Mouse (Mus musculus): ENCODE measurements around the gene Atp5h. TPM values are rescaled to one million over a fixed set of nuclear protein-coding genes. Genes with fewer than 3 reads are reported as not detected.
"Not testable (repeated sequence)": the region's sequence is repeated elsewhere in the genome, so short reads cannot be mapped to it uniquely, and the experiment has no call there.

Gene Atp5h
- polyA plus RNA-seq (2017; shearing (Covaris generic)), result 100 to 1,000 TPM; 705 to 855 TPM

- peak; percentile 94 for ATAC-seq
These were observed at the start of gene Atp5h, which contains the start of gene Kctd2 for GRCm38 (mm10) chr11:115419531-115420237. Gene Atp5h (minus strand): TSS chr11:115419962. Gene Kctd2 (plus strand): TSS chr11:115420128.

DNA sequence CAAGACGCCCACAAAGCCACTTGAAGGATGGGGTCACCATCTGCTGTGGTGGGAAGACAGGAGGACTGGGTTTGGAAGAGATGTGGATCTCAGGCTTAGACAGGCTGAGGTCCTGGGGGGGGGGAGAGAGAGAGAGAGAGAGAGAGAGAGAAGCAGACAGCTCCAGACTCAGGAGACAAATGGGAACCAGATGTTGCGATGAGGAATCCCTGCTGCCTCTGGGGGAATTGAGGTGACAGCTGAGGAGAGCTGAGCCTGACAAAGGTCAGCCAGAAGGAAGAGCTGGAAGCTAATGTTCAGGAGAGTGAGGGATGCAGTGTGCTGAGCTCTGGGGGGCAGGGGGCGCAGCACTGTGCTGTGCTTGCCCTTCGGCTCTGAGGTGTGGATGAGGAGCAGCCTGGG is 47.5 kb upstream of the Atp5h start:
- ATAC-seq, result no peak

- no peak for ATAC-seq
These were observed 45.1 kb upstream of the Atp5h start for GRCm38 (mm10) chr11:115464851-115465250.

GRCm38 (mm10) chr11:115463397-115463796 is 43.6 kb upstream of the Atp5h start:
- peak; percentile 64 for ATAC-seq

DNA sequence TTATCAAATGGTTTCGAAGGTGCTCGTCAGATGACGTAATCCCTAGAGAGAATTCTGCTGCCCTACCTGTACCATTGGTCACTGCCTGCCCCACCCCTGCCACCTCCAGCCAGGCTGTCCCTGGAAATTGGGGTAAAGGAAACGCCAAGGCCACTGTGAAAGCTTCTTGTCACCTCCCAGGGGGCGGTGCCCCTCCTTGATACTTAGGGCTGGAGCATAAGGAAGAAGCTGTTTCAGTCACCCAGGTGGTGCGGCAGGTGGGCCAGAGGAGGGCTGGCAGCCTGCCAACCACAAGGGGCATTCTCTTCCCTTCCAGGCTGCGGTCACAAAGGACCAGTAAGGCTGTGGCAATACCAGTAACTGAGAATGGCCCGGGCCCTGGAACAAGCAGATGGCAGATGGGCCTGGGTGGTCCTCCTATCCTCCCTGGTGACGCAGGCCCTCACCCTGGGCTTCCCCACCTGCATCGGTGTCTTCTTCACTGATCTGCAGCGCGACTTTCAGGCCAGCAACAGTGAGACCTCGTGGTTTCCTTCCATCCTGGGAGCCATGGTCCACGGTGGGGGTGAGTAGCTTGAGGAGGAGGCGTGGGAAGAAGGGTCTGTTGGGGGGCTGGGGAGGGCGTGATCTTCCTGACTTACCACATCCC is 42.6 kb upstream of the Atp5h start, which contains the start of gene Slc16a5:
Slc16a5 (plus strand) TSS at position 232 of the 649 bp plus-strand sequence.
- ATAC-seq, result peak; percentile 27

DNA sequence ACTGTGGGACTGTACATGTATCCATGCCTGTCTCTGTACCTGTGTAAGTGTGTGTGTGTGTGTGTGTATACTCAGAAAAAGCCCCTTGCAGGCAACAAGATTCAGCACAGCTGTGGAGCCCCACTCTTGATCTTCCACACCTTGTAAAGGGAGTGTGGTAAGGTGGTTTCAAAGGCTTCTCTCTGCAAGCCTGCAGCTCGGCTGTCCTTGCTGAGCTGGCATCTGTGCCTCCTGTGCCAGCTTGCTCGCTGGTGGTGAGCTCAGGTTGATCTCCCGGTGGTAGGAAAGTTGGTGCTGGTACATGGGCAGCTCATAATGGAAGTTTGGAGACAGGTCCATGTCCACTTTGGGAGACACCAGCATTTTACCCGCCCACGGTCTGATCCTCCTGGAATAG is 42.1 kb upstream of the Atp5h start:
- no peak for ATAC-seq

DNA sequence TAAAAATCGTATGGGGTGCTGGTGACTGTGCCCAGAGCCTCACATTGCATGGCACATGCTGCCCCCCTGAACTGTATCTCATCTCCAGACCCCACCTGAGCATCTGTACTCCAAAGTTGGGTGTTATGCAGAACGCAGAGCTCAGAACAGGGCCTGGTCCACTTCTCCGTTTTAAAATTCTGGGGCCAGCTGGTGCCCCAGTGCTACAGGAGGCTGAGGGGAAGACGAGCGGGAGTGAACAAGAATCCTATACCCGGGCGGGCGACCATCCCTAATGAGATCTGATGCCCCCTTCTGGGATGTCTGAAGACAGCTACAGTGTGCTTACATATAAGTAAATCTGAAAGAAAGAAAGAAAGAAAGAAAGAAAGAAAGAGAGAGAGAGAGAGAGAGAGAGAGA is 41.2 kb upstream of the Atp5h start:
- no peak for ATAC-seq

GRCm38 (mm10) chr11:115457405-115457804 is 37.6 kb upstream of the Atp5h start:
- no peak for ATAC-seq

GRCm38 (mm10) chr11:115456182-115456581 is 36.4 kb upstream of the Atp5h start:
- ATAC-seq, result no peak

GRCm38 (mm10) chr11:115455619-115456018 is 35.9 kb upstream of the Atp5h start:
- no peak for ATAC-seq

GRCm38 (mm10) chr11:115454822-115455221 is 35.1 kb upstream of the Atp5h start:
- ATAC-seq, result not testable (repeated sequence)

DNA sequence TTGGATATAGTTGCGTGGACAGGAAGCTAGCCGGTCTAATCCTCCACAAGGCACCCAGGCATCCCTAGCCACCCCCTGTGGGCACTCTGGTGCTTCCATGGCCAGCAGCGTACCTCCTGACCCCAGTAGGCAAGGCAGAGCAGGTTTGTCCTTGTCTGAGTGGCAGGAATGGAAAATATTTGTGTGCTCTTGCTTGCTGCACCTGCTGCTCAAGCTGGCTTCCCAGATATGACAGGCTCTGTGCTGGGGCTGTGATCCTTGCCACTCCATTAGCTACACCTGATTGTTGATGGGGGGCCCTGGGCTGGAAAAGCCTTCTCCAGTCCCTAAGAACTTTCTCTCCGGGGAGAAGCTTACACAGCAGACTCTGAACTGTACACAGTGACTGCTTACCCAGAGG is 33.5 kb upstream of the Atp5h start:
- ATAC-seq, result no peak

GRCm38 (mm10) chr11:115452281-115452860 is 32.6 kb upstream of the Atp5h start:
- no peak for ATAC-seq

- peak; percentile 96 for ATAC-seq
These were observed 32.0 kb upstream of the Atp5h start for GRCm38 (mm10) chr11:115451781-115452241.

- no peak for ATAC-seq
These were observed 30.4 kb upstream of the Atp5h start for GRCm38 (mm10) chr11:115450176-115450575.

DNA sequence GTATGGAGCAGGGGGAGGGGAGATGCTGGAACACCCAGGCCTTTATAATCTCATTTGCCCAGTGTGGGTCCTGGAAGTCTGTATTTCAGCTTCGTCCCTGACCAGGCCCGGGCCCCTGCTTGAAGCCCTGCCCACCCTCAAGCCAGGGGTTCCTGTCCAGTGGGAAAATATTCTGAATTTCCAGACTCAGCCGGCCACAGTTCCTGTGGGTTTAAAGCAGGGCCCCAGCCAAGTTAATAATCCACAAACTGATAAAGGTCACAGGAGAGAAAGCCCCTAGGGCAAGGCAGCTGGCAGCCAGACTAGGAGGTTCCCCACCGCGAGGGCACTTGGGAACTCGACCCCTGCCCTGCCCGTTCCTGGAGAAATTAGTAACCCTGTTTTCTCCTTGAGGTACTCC is 29.2 kb upstream of the Atp5h start:
- no peak for ATAC-seq

GRCm38 (mm10) chr11:115448075-115448474 is 28.3 kb upstream of the Atp5h start:
- ATAC-seq, result no peak

GRCm38 (mm10) chr11:115447321-115447885 is 27.6 kb upstream of the Atp5h start:
- ATAC-seq, result no peak

GRCm38 (mm10) chr11:115446906-115447305 is 27.1 kb upstream of the Atp5h start:
- ATAC-seq, result no peak

DNA sequence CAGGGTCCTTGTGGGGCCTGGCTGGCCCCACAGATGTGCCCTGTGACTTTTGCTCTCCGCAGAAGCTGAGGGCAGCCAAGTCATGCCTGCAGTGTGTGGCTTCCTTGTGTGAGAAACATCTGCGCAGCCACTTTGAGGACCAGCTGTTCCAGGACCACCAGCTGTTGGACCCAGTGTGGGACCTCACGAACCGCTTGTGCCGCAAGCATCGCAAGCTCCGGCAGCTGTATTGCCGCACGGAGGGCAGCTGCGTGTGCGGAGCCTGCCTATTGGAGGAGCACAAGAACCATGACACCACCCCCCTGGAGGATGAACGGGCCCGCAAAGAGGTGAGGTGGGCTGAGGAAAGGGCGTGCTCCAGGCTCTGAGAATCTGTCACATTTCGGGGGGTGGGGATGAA is 21.7 kb upstream of the Atp5h start:
- no peak for ATAC-seq

- ATAC-seq, result no peak
These were observed 20.3 kb upstream of the Atp5h start, which contains the start of gene Trim80 for GRCm38 (mm10) chr11:115439906-115440595. Gene Trim80 (plus strand): TSS chr11:115440545.

GRCm38 (mm10) chr11:115439326-115439725 is 19.6 kb upstream of the Atp5h start:
- ATAC-seq, result no peak
